Mouse (Mus musculus) E14TG2a.4 (cell line): ENCODE measurements around the gene Tmem269.

Source experiments
- H3K27me3 ChIP-seq: 2 replicates; pipeline ENCODE4 v1.6.1; 2014; ENCODE audit warnings: low read length, control low read depth; ENCODE audit not compliant: insufficient read depth
- H3K36me3 ChIP-seq: 2 replicates; pipeline ENCODE4 v1.6.1; 2014; ENCODE audit warnings: low read length, control low read depth; ENCODE audit not compliant: insufficient read depth
- H3K4me1 ChIP-seq: replicated peaks from 2 replicates; pipeline ENCODE4 v1.6.1; 2014; ENCODE audit warnings: low read depth, low read length, control low read depth
- H3K4me3 ChIP-seq: replicated peaks from 2 replicates; pipeline ENCODE4 v1.5.1; 2014; ENCODE audit warnings: mild to moderate bottlenecking, low read length
- H3K9me3 ChIP-seq: 2 replicates; pipeline ENCODE4 v1.6.1; 2014; ENCODE audit warnings: low read length, control low read depth
- CTCF ChIP-seq: conservative IDR thresholded peaks from 2 replicates; pipeline ENCODE4 v1.5.1; 2014; ENCODE audit warnings: low read length
- NANOG ChIP-seq: IDR thresholded peaks from 2 replicates; pipeline ENCODE4 v1.6.1; 2014; ENCODE audit warnings: borderline replicate concordance, low read length, mixed read lengths
- POU5F1 ChIP-seq: IDR thresholded peaks from 2 replicates; pipeline ENCODE4 v1.6.1; 2014; ENCODE audit warnings: low read length, borderline replicate concordance

The Tmem269 gene

DNA sequence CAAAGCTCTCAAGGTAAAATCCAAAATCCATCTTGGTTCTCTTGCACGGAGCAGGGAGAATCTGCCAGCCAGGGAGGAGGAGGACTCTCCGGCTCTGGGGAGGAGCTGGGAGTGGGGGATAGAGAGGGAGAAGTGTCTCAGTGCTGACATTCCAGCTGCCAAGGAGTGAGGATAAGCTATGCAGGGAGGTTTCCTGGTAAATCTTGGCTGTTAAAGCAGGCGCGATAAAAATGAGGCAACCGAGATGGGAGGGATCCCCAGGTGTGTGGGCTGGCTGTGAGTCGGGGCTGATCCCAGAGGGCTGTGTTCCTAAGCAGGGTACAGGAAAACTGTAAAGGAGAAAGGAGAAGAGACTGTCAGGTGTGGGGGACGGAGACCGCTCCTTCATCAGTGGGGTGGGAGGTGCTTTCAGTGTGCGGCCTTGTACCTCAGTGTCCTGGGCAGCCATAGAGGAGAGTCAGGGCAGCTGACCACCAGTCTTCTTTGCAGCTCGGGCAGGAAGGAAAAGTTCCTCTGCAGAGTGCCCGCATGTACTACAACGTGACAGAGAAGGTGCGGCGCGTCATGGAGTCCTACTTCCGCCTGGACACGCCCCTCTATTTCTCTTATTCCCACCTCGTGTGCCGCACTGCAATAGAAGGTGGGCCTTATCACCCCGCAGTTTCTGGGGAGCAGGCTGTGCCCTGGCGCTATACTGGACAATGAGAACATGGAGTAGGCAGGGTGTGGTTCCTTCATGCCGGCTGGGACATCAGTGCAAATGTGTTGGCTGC lies 26.6 kb upstream of the Tmem269 start:
- Histone ChIP-seq H3K4me1 (peaks cover 63% of the 10 kb centered on the region), H3K27me3 (no peaks in the 10 kb centered on the region), H3K4me3 (no peak overlapping the region; the same call in 1 of the 2 replicates), H3K36me3 (peaks cover 77% of the 10 kb centered on the region), H3K9me3 (no peaks in the 10 kb centered on the region)
- TF ChIP-seq POU5F1, result no peak
- no peak for TF ChIP-seq CTCF
- TF ChIP-seq NANOG, result no peak

DNA sequence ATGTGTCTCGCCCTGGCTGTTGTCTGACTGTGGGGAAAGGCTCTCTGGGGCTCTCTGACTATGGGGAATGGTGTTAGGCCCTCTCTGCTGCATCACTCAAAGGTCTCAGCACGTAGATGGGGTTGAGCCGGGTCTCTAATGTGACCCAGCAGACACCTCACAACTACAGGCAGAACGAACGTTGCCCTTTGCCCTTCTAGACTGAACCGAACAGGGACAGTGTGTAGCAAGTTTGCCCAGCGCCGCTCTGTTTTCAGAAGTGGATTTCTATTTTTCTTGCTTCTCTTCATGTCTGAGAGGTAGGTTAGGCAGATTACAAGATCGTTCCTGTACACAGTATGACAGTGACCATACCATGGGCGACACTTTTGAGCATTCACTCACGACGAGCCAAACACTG lies 24.6 kb upstream of the Tmem269 start:
- no peak overlapping the region for H3K4me3 ChIP-seq
- TF ChIP-seq NANOG (no peak), POU5F1 (no peak), CTCF (no peak)
- peaks cover 74% of the 10 kb centered on the region for H3K36me3 ChIP-seq
- no peaks in the 10 kb centered on the region for H3K9me3 ChIP-seq
- H3K27me3 ChIP-seq, result no peaks in the 10 kb centered on the region
- H3K4me1 ChIP-seq, result peaks cover 62% of the 10 kb centered on the region

DNA sequence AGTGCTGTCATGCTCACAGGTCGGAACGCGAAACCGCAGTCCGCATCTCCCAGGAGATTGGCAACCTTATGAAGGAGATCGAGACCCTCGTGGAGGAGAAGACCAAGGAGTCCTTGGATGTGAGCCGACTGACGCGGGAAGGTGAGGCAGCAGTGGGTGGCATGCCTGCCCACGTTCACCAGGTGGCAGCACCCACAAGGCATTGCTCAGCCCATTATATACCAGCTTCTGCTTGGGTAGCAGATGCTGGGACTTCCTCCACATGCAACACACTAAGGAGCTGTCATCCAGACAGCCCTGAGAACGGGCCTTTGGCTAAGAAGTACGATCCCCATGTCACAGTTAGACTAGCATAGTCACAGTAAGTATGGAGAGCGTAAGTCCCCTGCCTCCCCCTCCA lies 23.6 kb upstream of the Tmem269 start:
- no peaks in the 10 kb centered on the region for H3K27me3 ChIP-seq
- TF ChIP-seq NANOG (no peak), POU5F1 (no peak), CTCF (0 out of 2 replicates have a peak, but pooled peaks have one; percentile 9)
- H3K4me1 ChIP-seq, result peaks cover 63% of the 10 kb centered on the region
- H3K4me3 ChIP-seq, result no peak overlapping the region
- peaks cover 79% of the 10 kb centered on the region for H3K36me3 ChIP-seq
- no peaks in the 10 kb centered on the region for H3K9me3 ChIP-seq

DNA sequence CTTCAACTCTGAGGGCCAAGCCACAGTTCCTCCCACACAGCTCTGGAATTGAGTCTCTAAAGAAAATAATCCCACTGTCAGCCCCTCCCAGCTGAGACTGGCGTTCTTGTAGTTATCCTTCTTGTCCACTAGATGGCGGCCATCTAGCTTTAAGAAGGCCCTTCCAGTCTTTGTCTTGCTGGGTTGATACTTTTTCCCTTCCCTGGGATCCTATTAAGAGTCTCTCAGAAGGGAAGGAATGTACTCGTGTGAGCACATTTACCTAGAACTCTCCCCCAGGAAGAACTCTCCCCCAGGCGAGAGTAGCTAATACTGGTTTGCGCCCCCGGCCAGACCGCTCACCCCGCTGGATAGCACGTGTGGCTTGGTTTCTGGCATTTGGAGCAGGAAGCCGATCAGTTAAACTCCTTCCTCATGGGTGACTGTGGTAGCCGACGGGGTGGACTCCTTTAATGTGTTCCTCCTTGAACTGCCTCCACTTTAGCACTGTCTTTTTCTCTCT lies 21.2 kb upstream of the Tmem269 start:
- H3K4me1 ChIP-seq, result peaks cover 52% of the 10 kb centered on the region
- H3K9me3 ChIP-seq, result no peaks in the 10 kb centered on the region
- peak; percentile 98 for TF ChIP-seq CTCF
- no peak for TF ChIP-seq POU5F1
- no peak for TF ChIP-seq NANOG
- H3K27me3 ChIP-seq, result peaks cover 7% of the 10 kb centered on the region; the same call in 1 of the 2 replicates
- peak overlapping the region; percentile 35; the same call in 1 of the 2 replicates for H3K4me3 ChIP-seq
- peaks cover 68% of the 10 kb centered on the region for H3K36me3 ChIP-seq

DNA sequence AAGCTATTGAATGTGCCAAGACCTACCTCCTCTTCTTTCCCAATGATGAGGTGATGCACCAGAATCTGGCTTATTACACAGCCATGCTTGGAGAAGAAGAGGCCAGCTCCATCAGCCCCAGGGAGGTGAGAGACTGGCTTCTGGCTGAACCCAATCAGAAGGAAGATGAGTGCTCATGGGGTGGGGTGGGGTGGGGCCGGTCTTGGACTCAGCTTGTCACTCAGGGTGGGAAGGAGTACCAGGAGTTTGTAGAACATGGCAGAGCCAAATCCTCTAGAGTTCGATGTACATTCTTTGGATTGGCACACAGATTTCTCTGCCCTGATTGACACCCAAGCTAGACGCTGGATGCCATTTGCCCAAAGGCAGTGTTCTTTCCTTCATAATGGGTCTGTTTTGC lies 20.6 kb upstream of the Tmem269 start:
- Histone ChIP-seq H3K9me3 (no peaks in the 10 kb centered on the region), H3K36me3 (peaks cover 63% of the 10 kb centered on the region), H3K4me1 (peaks cover 52% of the 10 kb centered on the region), H3K27me3 (peaks cover 11% of the 10 kb centered on the region), H3K4me3 (peak overlapping the region; percentile 14; the same call in 1 of the 2 replicates)
- TF ChIP-seq NANOG (no peak), POU5F1 (no peak), CTCF (no peak)

DNA sequence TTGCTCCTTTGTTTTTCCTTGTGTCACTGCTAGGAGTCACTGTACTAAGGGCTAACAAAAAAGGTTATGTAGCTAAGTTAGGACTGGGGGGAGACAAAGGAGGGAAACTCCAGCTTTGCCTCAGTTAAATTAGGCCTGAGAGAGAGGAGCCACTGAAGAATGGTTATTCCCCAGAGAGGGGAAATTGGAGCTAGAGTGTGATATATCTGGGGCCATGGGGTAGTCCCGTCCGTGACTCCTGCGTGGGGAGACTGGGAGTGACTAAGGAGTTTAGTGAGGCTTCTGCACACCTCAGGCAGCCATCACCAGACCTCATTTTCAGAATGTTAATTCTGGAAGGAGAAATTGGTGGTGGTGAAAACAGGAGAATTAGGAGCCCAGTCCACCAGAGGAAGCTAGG lies 16.3 kb upstream of the Tmem269 start:
- Histone ChIP-seq H3K36me3 (peaks cover 47% of the 10 kb centered on the region), H3K4me3 (no peak overlapping the region), H3K27me3 (peaks cover 14% of the 10 kb centered on the region), H3K9me3 (no peaks in the 10 kb centered on the region), H3K4me1 (peaks cover 54% of the 10 kb centered on the region)
- TF ChIP-seq POU5F1 (no peak), NANOG (no peak), CTCF (no peak)

DNA sequence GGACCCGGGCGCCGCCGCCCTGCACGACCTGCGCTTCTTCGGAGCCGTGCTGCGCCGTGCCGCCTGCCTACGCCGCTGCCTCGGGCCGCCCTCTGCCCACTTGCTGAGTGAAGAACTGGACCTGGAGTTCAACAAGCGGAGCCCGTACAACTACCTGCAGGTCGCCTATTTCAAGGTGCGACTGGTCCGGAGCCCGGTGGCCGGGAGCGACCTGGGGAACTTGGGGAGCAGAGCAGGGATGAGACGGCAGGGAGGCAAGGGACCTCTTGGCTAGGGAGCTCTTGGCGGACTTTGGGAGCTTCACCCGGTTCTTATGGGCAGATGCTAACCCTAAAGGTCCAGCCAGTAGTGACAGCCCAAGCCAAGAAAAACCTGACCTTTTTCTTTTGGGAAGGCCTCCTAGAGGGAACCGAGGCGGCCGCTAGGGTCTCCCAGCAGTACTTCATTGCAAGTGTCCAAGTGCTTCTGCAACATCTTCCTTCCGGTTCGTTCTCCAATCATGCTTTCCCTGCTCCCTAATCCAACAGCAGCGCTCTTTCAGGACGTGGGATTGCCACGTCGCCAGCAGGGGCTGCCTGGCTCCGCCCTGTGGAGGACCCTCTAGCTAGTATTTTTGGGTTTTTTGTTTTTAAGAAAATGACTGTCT lies 15.4 kb upstream of the Tmem269 start:
- TF ChIP-seq NANOG (no peak), CTCF (no peak), POU5F1 (no peak)
- H3K9me3 ChIP-seq, result no peaks in the 10 kb centered on the region
- H3K4me3 ChIP-seq, result peak overlapping the region; percentile 96
- H3K4me1 ChIP-seq, result peaks cover 50% of the 10 kb centered on the region
- peaks cover 49% of the 10 kb centered on the region for H3K36me3 ChIP-seq
- peaks cover 14% of the 10 kb centered on the region for H3K27me3 ChIP-seq

DNA sequence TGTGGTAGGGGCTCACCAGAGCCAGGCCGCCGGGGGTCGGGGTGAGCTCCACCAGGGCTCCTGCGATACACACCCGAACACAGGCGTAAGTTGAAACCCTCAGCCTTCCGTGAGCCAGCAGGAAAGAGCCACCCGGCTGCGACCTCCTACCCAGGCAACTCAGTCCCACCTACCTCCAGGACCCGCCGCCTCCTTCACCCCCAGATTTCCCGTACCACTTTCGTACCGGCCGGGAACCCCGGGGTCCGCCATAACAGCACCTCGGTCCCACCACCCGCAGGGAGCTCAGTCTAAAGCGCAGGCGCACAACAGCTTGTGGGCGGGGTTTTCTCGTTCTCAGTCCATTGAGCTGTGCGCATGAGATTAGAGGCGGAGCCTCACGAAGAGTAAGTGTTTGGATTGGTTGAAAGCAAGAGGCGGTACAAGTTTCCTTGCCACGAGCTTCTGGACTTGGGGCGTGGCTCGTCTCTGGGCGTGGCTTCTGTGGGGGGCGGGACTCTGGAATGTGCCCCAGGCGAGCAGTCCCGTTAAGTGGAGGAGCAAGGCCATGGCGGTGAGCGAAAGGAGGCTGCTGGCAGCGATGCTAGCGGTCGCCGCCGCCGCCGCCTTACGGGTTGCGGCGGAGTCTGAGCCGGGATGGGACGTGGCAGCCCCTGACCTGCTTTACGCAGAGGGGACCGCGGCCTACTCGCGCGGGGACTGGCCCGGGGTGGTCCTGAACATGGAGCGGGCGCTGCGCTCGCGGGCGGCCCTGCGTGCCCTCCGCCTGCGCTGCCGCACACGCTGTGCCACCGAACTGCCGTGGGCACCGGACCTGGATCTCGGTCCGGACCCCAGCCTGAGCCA lies 14.6 kb upstream of the Tmem269 start, which contains the start of the genes AU022252 and P3h1:
Gene AU022252, minus strand, starts transcription at position 303 of the 846 bp plus-strand sequence.
Gene P3h1, plus strand, starts transcription at position 506 of the 846 bp plus-strand sequence.
- no peak for TF ChIP-seq POU5F1
- TF ChIP-seq CTCF, result no peak
- TF ChIP-seq NANOG, result no peak
- Histone ChIP-seq H3K4me3 (peak within 1 kb of the TSS; percentile 96), H3K9me3 (no peaks in the 10 kb centered on the region), H3K27me3 (peaks cover 14% of the 10 kb centered on the region), H3K36me3 (peaks cover 50% of the 10 kb centered on the region), H3K4me1 (peaks cover 50% of the 10 kb centered on the region)
